Mouse (Mus musculus) lung, postnatal 0 days (tissue): ENCODE measurements at regions not wholly inside any gene's neighbourhood (a gene's known extent, or its start where the extent isn't known, plus 50 kb on each side); places are given as distances from the start of the nearest gene placed in this dataset.

Experiments
- CTCF ChIP-seq: IDR thresholded peaks from 2 replicates; pipeline ENCODE4 v1.5.1; 2016; ENCODE audit warnings: antibody characterized with exemption, mild to moderate bottlenecking
- EP300 ChIP-seq: IDR thresholded peaks from 2 replicates; pipeline ENCODE4 v1.6.1; 2016; ENCODE audit warnings: antibody characterized with exemption, mild to moderate bottlenecking, control low read depth

DNA sequence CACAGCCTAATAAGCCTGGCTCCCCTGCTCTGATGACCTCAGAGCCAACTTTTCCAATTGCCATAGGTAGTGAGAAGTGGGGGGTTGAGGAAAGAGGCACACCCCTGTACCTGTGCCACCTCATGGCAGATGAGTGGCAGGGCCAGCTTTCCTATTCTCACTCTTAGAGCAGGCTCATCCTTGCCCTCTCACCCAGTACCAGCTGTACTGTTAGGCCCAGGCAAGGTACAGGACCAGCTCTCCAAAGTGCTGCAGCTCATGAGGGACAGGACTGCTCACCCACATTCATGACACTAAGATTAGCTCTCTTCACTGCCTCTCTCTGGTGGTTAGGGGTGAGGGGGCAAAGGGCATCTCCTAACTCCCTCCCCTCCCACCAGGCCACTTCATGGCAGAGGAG, 1854.4 kb upstream of the 5930422O12Rik start:
- no peak for TF ChIP-seq CTCF
- TF ChIP-seq EP300 = no peak
